Mouse (Mus musculus) olfactory bulb, adult 2 months (tissue): ENCODE results near the gene Dnajc7. TPM values are rescaled to one million over a fixed set of nuclear protein-coding genes. Genes with fewer than 3 reads are reported as not detected.

ENCODE experiments used
- H3K27ac ChIP-seq: fragments of 200-500 bp; 2 replicates; pipeline ENCODE4 v1.5.1; 2012; ENCODE audit warnings: low read depth, low read length; ENCODE audit not compliant: insufficient read depth
- H3K4me1 ChIP-seq: fragments of 200-500 bp; 2 replicates; pipeline ENCODE4 v1.6.1; 2012; ENCODE audit warnings: low read length; ENCODE audit not compliant: control insufficient read depth, insufficient read depth
- H3K4me3 ChIP-seq: fragments of 200-500 bp; 2 replicates; pipeline ENCODE4 v1.5.1; 2012; ENCODE audit warnings: mild to moderate bottlenecking, low read depth, low read length, moderate library complexity; ENCODE audit not compliant: insufficient read depth
- CTCF ChIP-seq: fragments of 200-500 bp; IDR thresholded peaks from 2 replicates; pipeline ENCODE4 v1.5.1; 2012; ENCODE audit warnings: low read depth, mild to moderate bottlenecking, low read length, moderate library complexity; ENCODE audit not compliant: insufficient read depth
- POLR2A ChIP-seq: fragments of 200-500 bp; IDR thresholded peaks from 2 replicates; pipeline ENCODE4 v1.6.1; 2012; ENCODE audit warnings: mild to moderate bottlenecking, low read depth, low read length, moderate library complexity; ENCODE audit not compliant: insufficient read depth
- WGBS: fragments of 180-500 bp; shearing (Covaris S2); methylation state at CpG from one replicate; pipeline ENCODE4 v1.1.7; 2018; 5-methylcytosine and 5-hydroxymethylcytosine counted together
- polyA plus RNA-seq: library from polyadenylated mRNA; stranded (reverse); fragments of >200 nt; gene quantifications from 2 replicates; pipeline ENCODE4 v1.2.4, GENCODE M21; 2012; ENCODE audit warnings: low replicate concordance; ENCODE audit not compliant: missing spikeins, insufficient read depth, insufficient read length

The Dnajc7 gene
- polyA plus RNA-seq, 1 experiment, result 670 TPM

DNA sequence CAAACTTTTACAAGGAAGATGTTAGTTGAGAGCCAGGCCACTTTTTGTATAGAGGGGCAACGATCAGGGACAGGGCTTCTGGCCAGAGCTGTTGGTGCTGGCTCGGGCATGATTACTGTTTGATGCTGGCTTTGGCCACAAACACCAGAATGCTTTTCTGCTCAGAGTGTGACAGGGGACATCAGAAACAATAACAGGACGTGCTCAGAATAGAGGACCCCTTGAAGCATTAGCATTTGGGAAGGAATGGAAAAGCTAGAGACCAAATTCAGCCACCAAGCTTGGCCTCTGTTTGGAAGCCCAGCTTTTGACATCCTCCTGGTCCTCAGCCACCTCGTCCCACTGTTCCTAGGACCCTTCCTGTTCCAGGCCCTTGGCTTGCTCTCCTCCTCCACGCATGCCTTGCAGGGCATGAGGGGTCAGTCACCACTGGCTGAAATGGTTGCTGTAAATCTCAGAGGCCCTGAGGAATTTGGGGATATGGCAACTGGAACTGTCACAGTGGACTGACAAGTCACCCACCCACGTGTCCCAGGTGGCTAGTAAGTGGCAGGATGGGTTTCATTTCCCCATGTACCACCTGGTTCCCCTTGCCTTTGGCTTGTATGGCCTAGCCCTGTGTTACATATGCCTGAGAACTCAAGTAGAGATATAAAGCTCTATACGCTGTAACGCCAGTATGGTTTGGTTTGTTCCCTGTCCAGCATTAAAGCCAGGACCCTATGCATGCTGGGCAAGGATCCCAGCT lies 41.9 kb downstream of the Dnajc7 start:
- no peak overlapping the region for H3K27ac ChIP-seq
- 50% methylated on average over 8 of the region's 8 CpGs for whole genome bisulfite sequencing
- TF ChIP-seq POLR2A (no peak), CTCF (no peak)
- H3K4me3 ChIP-seq, result no peak overlapping the region
- H3K4me1 ChIP-seq, result peaks cover 23% of the 10 kb centered on the region

DNA sequence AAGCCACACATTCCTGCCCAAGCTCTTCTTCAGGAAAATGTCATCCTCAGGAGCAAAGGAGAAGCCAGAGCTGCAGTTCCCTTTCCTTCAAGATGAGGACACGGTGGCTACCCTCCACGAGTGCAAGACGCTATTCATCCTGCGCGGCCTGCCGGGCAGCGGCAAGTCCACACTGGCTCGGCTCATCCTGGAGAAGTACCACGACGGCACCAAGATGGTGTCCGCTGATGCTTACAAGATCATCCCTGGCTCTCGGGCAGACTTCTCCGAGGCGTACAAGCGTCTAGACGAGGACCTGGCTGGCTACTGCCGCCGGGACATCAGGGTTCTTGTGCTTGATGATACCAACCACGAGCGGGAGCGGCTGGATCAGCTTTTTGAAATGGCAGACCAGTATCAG lies 43.7 kb downstream of the Dnajc7 start:
- no peak for TF ChIP-seq POLR2A
- TF ChIP-seq CTCF, result no peak
- 80% methylated on average over 21 of the region's 21 CpGs for WGBS
- H3K27ac ChIP-seq, result peak overlapping the region; percentile 5; the same call in 1 of the 2 replicates
- H3K4me3 ChIP-seq, result no peak overlapping the region
- H3K4me1 ChIP-seq, result peaks cover 25% of the 10 kb centered on the region

GRCm38 (mm10) chr11:100575484-100575855 lies 44.5 kb downstream of the Dnajc7 start:
- WGBS, result 37% methylated on average over 2 of the region's 2 CpGs
- TF ChIP-seq CTCF, result no peak
- no peak for TF ChIP-seq POLR2A
- peak overlapping the region; percentile 78; the same call in 1 of the 2 replicates for H3K27ac ChIP-seq

DNA sequence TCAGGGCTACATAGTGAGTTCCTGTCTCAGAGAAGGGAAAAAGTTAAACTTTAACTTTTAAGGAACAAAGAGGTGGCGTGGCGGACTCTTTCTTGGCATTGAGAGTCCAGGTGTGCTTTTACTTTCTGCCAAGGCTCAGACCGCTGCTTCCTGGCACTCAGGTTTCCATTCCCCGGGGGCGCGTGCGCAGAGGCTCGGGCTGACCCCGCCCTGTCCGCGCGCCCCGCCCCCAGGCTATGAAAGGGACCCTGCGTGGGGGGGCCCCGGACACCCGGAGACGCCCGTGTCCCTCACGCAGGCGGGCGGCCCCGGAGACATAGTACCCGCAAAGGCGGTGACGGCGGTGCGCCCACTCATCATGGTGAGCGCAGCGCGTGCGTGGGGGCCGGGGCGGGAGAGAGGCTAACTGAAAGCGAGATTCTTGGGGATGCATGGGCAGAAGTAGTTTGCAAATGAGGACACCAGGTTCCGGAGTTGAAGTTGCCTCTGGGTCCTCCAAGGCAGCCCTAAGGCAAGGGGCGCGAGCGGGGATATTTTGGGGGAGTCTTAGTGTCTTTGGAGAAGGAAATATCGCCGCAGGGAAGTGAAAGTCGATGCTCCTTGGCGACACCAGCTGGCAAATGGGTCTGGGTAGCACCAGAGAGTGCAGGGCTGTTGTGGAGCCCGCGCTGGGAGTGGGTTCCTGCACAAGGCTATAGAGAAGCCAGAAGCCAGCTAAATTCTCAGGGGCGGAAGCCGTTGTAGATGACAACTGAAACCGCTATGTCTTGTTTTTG lies 45.1 kb downstream of the Dnajc7 start, which contains the start of gene Cnp:
Gene Cnp, plus strand, starts transcription at position 197 of the 776 bp plus-strand sequence.
- WGBS, result 2% methylated on average over 47 of the region's 47 CpGs
- Histone ChIP-seq H3K27ac (peak within 1 kb of the TSS; percentile 78), H3K4me3 (peak within 1 kb of the TSS; percentile 77), H3K4me1 (peaks cover 32% of the 10 kb centered on the region)
- TF ChIP-seq CTCF, result no peak
- TF ChIP-seq POLR2A, result peak; percentile 40; the same call in 1 of the 2 replicates

More at GRCm38 (mm10) chr11:100575484-100575855, 44.5 kb downstream of the Dnajc7 start:
- Histone ChIP-seq H3K4me1 (peaks cover 32% of the 10 kb centered on the region), H3K4me3 (peak overlapping the region; percentile 77)

- no peak for TF ChIP-seq POLR2A
- no peak for TF ChIP-seq CTCF
- WGBS, result 85% methylated on average over 3 of the region's 3 CpGs
- no peak overlapping the region for H3K27ac ChIP-seq
- H3K4me1 ChIP-seq, result peaks cover 32% of the 10 kb centered on the region
- H3K4me3 ChIP-seq, result peak overlapping the region; percentile 77; the same call in 1 of the 2 replicates
Measured at GRCm38 (mm10) chr11:100574188-100574587, 45.8 kb downstream of the Dnajc7 start.

- TF ChIP-seq POLR2A (no peak), CTCF (no peak)
- Histone ChIP-seq H3K4me1 (peaks cover 22% of the 10 kb centered on the region), H3K27ac (no peak overlapping the region), H3K4me3 (peak overlapping the region; percentile 37)
- WGBS, result 6% methylated on average over 16 of the region's 16 CpGs
Measured at GRCm38 (mm10) chr11:100571202-100571567, 48.8 kb downstream of the Dnajc7 start.

DNA sequence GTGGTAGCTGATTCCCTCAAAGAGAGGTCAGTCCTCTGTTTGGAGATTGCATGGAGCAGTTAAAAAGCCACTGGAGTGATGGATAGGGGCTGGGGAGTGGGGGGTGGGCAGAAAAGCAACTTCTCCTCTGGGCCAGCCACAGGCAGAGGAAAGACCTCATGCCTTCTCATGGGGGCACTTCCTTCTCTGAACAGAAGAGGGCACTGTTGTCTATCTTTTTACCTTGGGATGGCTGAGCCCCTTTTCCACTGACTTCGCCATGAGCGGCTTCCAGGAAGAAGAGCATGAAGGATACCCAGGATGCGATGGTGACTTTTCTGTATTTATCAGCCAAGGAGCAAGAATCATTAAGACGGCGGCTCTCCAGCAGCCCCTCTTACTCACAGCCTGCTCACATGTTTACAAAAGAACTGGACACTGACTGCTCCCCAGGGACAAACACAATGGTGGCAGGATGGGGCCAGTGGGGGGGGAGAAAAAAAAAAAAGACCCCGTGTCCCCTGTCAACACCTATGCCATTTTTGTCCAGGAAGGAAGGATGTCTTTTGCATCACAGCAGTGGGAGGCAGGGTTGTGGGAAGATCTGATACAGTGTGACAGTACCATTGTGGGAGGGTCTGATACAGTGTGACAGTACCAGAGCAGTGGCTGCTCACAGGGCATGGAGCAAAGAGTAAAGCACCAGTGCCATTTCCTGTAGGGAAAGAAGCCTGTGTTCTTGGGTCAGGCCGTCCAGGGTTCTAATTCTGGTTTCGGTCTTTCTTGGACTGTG lies 49.4 kb downstream of the Dnajc7 start:
- Histone ChIP-seq H3K27ac (no peak overlapping the region), H3K4me3 (peak overlapping the region; percentile 37), H3K4me1 (peaks cover 17% of the 10 kb centered on the region)
- peak; percentile 6; the same call in 1 of the 2 replicates for TF ChIP-seq CTCF
- TF ChIP-seq POLR2A, result no peak
- 4% methylated on average over 8 of the region's 8 CpGs for WGBS

DNA sequence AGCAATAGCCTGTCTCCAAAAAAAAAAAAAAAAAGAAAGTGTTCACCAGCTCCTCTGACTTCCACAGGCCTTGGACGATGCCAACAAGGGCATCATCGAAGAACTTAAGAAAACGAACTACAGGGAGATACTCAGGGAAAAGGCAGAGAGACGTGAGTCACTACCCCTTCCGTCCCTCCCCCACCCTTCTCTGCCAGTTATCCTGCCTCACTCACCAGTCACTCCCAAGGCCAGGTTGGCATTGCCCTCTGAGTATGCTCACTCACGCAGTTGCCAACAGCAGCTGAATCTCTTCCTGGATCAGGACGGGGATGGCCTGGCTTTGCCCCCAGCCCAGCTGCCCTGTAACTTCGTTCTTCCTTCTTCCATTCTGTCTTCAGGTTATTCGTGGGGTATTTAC lies 50.2 kb downstream of the Dnajc7 start:
- H3K27ac ChIP-seq, result no peak overlapping the region
- H3K4me1 ChIP-seq, result peaks cover 14% of the 10 kb centered on the region
- H3K4me3 ChIP-seq, result no peak overlapping the region
- WGBS, result 74% methylated on average over 9 of the region's 9 CpGs
- TF ChIP-seq POLR2A (no peak), CTCF (no peak)
